Mouse (Mus musculus) adrenal gland, adult 2 months (tissue): ENCODE measurements around the gene Tjp1. TPM values are rescaled to one million over a fixed set of nuclear protein-coding genes. Genes with fewer than 3 reads are reported as not detected.

ENCODE experiments used
- DNase-seq: peaks from one replicate; pipeline ENCODE4 v3.0.0; 2021
- long read RNA-seq: library from polyadenylated mRNA; stranded (forward); transcript quantifications from one replicate; pipeline ENCODE4 v2.0.0, GENCODE M21; 2021
- polyA plus RNA-seq: library from polyadenylated mRNA; depleted of rRNA; stranded (reverse); fragments of >200 nt; gene quantifications from 2 replicates; pipeline ENCODE4 v1.2.3, GENCODE M21; 2012; rRNA removed
- total RNA-seq, 2 experiments: library from RNA; stranded (reverse); gene quantifications; 2 replicates each; pipeline ENCODE4 v1.2.3; 2021

The Tjp1 gene
- 100 to 1,000 TPM in 1 of 2 experiments, 10 to 100 TPM in 1; 61.1 to 101 TPM for total RNA-seq
- polyA plus RNA-seq: 10.5 and 11.2 TPM in 2 replicates
- long read RNA-seq, partial matches to known transcripts: 1 of 9 reads
- long read RNA-seq, other reads (novel, unspliced or antisense): 8 of 9 reads

- peak; percentile 12 for DNase-seq
These were observed at the start of gene Tjp1 for GRCm38 (mm10) chr7:65527071-65528007. Tjp1 (minus strand) TSS chr7:65527781.

- DNase-seq: peak; percentile 34
These were observed 49.5 kb upstream of the Tjp1 start for GRCm38 (mm10) chr7:65577118-65577517.

GRCm38 (mm10) chr7:65572731-65573130 lies 45.1 kb upstream of the Tjp1 start:
- DNase-seq: no peak

GRCm38 (mm10) chr7:65570691-65571090 lies 43.1 kb upstream of the Tjp1 start:
- no peak for DNase-seq

GRCm38 (mm10) chr7:65555996-65556395 lies 28.4 kb upstream of the Tjp1 start:
- DNase-seq: no peak

GRCm38 (mm10) chr7:65545741-65546140 lies 18.2 kb upstream of the Tjp1 start:
- DNase-seq: no peak

- no peak for DNase-seq
These were observed 5.1 kb upstream of the Tjp1 start for GRCm38 (mm10) chr7:65532689-65533088.

GRCm38 (mm10) chr7:65523116-65523515 lies 4.5 kb downstream of the Tjp1 start:
- DNase-seq: no peak

GRCm38 (mm10) chr7:65522490-65522889 lies 5.1 kb downstream of the Tjp1 start:
- no peak for DNase-seq

GRCm38 (mm10) chr7:65520622-65521021 lies 7.0 kb downstream of the Tjp1 start:
- DNase-seq: no peak

- DNase-seq: peak; percentile 62
These were observed 7.6 kb downstream of the Tjp1 start for GRCm38 (mm10) chr7:65519788-65520563.

- DNase-seq: no peak
These were observed 10.7 kb downstream of the Tjp1 start for GRCm38 (mm10) chr7:65516903-65517302.

GRCm38 (mm10) chr7:65513451-65514179 lies 14.0 kb downstream of the Tjp1 start:
- no peak for DNase-seq

- DNase-seq: peak; percentile 62
These were observed 18.2 kb downstream of the Tjp1 start for GRCm38 (mm10) chr7:65509357-65509756.

GRCm38 (mm10) chr7:65507341-65507740 lies 20.2 kb downstream of the Tjp1 start:
- DNase-seq: no peak

- DNase-seq: no peak
These were observed 24.9 kb downstream of the Tjp1 start for GRCm38 (mm10) chr7:65502486-65503322.

- no peak for DNase-seq
These were observed 26.8 kb downstream of the Tjp1 start for GRCm38 (mm10) chr7:65500746-65501145.

GRCm38 (mm10) chr7:65497733-65498583 lies 29.6 kb downstream of the Tjp1 start:
- peak; percentile 86 for DNase-seq

GRCm38 (mm10) chr7:65490526-65490925 lies 37.1 kb downstream of the Tjp1 start:
- DNase-seq: no peak

GRCm38 (mm10) chr7:65489742-65490141 lies 37.8 kb downstream of the Tjp1 start:
- DNase-seq: no peak
